Mouse (Mus musculus): ENCODE measurements at regions not wholly inside any gene's neighbourhood (a gene's known extent, or its start where the extent isn't known, plus 50 kb on each side); places are given as distances from the start of the nearest gene placed in this dataset.
"Not testable (repeated sequence)": the region's sequence is repeated elsewhere in the genome, so short reads cannot be mapped to it uniquely, and the experiment has no call there.

DNA sequence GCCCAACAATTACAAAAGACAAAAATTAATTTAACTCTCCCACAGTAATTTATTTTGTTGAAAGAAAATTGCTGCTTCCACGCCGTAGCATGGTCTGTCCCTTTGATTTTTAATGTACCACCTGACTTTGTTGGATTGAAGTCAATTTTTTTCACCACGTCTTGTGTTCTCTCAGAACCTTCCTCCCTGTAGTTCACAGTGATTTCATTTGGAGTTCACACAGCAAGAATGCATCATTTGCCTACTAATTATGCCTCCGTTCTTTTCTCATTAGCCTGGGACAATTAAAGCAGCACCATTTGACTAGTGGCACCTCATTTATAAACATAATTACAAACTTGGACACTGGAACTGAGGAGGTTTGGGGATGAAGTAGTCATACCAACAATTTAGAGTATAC is 108.4 kb upstream of the Fam84a start:
- Histone ChIP-seq H3K4me3 (ENCODE audit: low read length) (no peak overlapping the region), H3K9me3 (ENCODE audit: low read length) (no peaks in the 10 kb centered on the region), H3K9ac (replicated peaks; ENCODE audit: low read length) (no peak overlapping the region), H3K36me3 (ENCODE audit: insufficient read depth, low read length) (no peaks in the 10 kb centered on the region), H3K4me1 (ENCODE audit: insufficient read depth, low read length) (no peaks in the 10 kb centered on the region), H3K27me3 (ENCODE audit: insufficient read depth, low read length) (no peaks in the 10 kb centered on the region), H3K4me2 (replicated peaks; ENCODE audit: low read depth, low read length) (no peak overlapping the region), H3K27ac (ENCODE audit: low read length) (no peak overlapping the region)
- WGBS: 61% methylated on average over 4 of the region's 4 CpGs
- ATAC-seq (ENCODE audit: low FRiP score, low TSS enrichment): no peak

DNA sequence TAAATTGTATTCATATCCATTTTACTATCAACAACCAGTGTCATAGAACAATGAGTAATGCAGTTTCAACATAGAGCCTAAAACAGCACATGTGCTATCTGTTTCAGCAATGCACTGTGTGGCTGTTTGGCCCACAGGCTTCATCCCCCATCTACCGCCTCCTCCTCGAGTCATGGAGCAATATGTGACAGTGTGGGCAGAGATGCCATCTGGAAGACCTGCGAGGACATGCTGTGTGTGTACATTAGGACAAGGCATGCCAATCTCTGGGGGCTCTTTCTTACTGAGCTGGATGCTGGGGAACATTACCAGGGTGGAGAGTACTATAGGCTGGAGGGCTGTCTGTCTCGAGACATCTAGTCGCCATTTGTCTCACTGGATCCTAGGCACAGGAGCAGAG is 101.5 kb upstream of the Fam84a start:
- Histone ChIP-seq H3K4me3 (ENCODE audit: low read length) (no peak overlapping the region), H3K27me3 (ENCODE audit: insufficient read depth, low read length) (no peaks in the 10 kb centered on the region), H3K4me1 (ENCODE audit: insufficient read depth, low read length) (no peaks in the 10 kb centered on the region), H3K9ac (replicated peaks; ENCODE audit: low read length) (no peak overlapping the region), H3K9me3 (ENCODE audit: low read length) (no peaks in the 10 kb centered on the region), H3K27ac (ENCODE audit: low read length) (no peak overlapping the region), H3K4me2 (replicated peaks; ENCODE audit: low read depth, low read length) (no peak overlapping the region), H3K36me3 (ENCODE audit: insufficient read depth, low read length) (no peaks in the 10 kb centered on the region)
- ATAC-seq (ENCODE audit: low FRiP score, low TSS enrichment): no peak
- 85% methylated on average over 5 of the region's 5 CpGs for WGBS

DNA sequence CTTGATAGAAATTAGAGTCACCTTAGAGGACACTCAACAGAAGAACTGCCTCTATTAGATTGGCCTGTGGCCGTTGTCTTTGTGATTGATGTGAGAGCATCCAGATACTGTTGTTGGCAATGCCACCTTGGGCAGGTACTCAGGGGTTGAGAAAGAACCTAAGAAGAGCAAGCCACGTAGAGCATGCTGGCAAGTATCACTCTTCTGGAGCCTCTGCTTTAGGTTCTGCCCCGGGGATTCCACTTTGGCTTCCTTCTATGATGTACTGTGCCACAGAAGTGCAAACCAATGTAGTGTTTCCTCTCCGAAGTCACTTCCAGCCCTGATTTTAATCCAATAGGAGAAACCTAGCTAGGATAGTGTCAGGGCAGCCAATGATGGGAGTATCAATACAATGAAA is 98.3 kb upstream of the Fam84a start:
- WGBS: 88% methylated on average over 4 of the region's 4 CpGs
- H3K9me3 ChIP-seq (ENCODE audit: low read length): no peaks in the 10 kb centered on the region
- no peak overlapping the region for H3K9ac ChIP-seq (replicated peaks; ENCODE audit: low read length)
- no peak overlapping the region for H3K27ac ChIP-seq (ENCODE audit: low read length)
- H3K36me3 ChIP-seq (ENCODE audit: insufficient read depth, low read length): no peaks in the 10 kb centered on the region
- no peaks in the 10 kb centered on the region for H3K4me1 ChIP-seq (ENCODE audit: insufficient read depth, low read length)
- no peak for ATAC-seq (ENCODE audit: low FRiP score, low TSS enrichment)
- H3K4me3 ChIP-seq (ENCODE audit: low read length): no peak overlapping the region
- no peak overlapping the region for H3K4me2 ChIP-seq (replicated peaks; ENCODE audit: low read depth, low read length)
- H3K27me3 ChIP-seq (ENCODE audit: insufficient read depth, low read length): no peaks in the 10 kb centered on the region

DNA sequence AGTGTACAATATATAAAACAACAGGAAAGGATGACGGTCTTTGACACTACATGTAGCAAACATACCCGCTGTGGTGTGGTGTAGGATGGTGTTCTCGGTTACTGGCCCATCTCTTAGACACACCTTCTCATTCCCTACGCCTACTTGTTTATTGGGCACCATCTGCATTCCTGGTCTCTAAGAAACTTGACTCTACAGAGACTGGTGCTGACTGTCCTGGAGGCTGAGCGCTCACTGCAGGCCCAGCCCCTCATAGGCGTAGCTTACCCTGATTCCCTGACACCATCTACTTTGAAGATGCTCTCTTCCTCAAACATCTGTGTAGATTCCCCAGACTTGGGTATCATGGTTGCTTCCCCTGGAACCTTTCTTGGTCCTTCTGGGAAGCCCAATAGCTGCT is 90.9 kb upstream of the Fam84a start:
- not testable (repeated sequence) for H3K4me1 ChIP-seq (ENCODE audit: insufficient read depth, low read length); H3K27me3 ChIP-seq (ENCODE audit: insufficient read depth, low read length); H3K4me2 ChIP-seq (replicated peaks; ENCODE audit: low read depth, low read length); H3K4me3 ChIP-seq (ENCODE audit: low read length); H3K36me3 ChIP-seq (ENCODE audit: insufficient read depth, low read length); H3K9me3 ChIP-seq (ENCODE audit: low read length); ATAC-seq (ENCODE audit: low FRiP score, low TSS enrichment); H3K27ac ChIP-seq (ENCODE audit: low read length); H3K9ac ChIP-seq (replicated peaks; ENCODE audit: low read length)
- WGBS: 84% methylated on average over 4 of the region's 6 CpGs

DNA sequence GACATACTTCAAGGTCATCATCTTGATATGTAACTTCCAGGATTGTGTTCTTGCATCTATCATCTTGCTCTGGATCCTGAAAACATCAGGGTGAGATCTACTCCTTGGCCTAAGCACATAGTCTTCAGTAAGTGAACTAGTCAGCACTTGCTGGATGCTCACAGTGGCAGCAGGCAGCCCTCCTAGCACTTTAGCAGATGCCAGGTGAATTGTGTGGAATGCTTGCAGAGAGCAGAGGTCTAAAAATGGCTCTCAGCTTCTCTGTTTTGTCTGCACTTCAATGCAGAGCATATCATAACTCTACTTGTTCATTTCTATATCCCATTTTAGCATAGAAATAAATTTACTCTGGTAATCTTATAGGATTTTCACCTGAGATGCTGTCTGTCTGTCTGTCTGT is 85.8 kb upstream of the Fam84a start:
- Histone ChIP-seq H3K9me3 (ENCODE audit: low read length) (no peaks in the 10 kb centered on the region), H3K27ac (ENCODE audit: low read length) (no peak overlapping the region), H3K4me2 (replicated peaks; ENCODE audit: low read depth, low read length) (no peak overlapping the region), H3K27me3 (ENCODE audit: insufficient read depth, low read length) (no peaks in the 10 kb centered on the region), H3K36me3 (ENCODE audit: insufficient read depth, low read length) (no peaks in the 10 kb centered on the region), H3K4me3 (ENCODE audit: low read length) (no peak overlapping the region), H3K4me1 (ENCODE audit: insufficient read depth, low read length) (no peaks in the 10 kb centered on the region), H3K9ac (replicated peaks; ENCODE audit: low read length) (no peak overlapping the region)
- no peak for ATAC-seq (ENCODE audit: low FRiP score, low TSS enrichment)

DNA sequence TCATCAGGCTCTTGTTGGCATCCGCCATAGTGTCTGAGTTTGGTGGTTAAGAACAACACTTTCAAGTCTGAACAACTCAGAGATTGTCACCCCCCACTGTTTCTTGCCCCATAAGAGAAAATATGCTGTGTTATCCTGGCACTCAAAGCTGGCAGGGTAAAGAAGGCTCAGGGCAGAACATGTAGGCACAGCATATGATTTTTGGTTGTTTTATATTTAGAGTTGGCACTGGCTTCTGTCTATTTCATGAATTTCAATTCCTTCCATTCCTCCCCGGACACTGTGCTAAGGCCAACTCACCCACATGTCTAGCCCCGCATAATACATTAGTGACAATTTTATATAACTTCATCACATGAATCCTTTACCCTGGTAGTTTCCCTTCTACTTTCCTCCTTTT is 83.5 kb upstream of the Fam84a start:
- Histone ChIP-seq H3K4me2 (replicated peaks; ENCODE audit: low read depth, low read length) (no peak overlapping the region), H3K27ac (ENCODE audit: low read length) (no peak overlapping the region), H3K27me3 (ENCODE audit: insufficient read depth, low read length) (no peaks in the 10 kb centered on the region), H3K4me1 (ENCODE audit: insufficient read depth, low read length) (no peaks in the 10 kb centered on the region), H3K36me3 (ENCODE audit: insufficient read depth, low read length) (no peaks in the 10 kb centered on the region), H3K9ac (replicated peaks; ENCODE audit: low read length) (no peak overlapping the region), H3K9me3 (ENCODE audit: low read length) (no peaks in the 10 kb centered on the region), H3K4me3 (ENCODE audit: low read length) (no peak overlapping the region)
- no peak for ATAC-seq (ENCODE audit: low FRiP score, low TSS enrichment)
- 86% methylated on average over 3 of the region's 3 CpGs for WGBS

DNA sequence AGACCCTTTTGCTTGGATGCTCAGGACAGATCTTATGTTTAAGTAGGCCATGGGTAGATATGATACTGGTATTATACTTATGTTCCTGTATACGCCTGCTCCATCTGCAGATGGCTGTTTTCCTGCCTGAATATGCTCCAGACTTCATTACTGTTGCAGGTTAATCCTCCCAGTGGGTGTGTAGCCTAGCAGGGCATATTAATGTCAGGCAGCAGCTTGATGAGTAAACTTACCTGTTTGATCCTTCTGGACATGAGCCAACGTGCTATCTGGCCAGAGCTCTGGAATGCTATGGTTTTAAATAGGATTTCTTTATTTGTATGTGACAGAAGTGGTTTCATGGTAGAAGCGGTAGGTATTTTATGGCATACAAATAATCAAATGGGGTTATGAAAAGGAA is 60.8 kb upstream of the Fam84a start:
- H3K27ac ChIP-seq (ENCODE audit: low read length): no peak overlapping the region
- no peak for ATAC-seq (ENCODE audit: low FRiP score, low TSS enrichment)
- H3K4me1 ChIP-seq (ENCODE audit: insufficient read depth, low read length): no peaks in the 10 kb centered on the region
- no peaks in the 10 kb centered on the region for H3K9me3 ChIP-seq (ENCODE audit: low read length)
- H3K27me3 ChIP-seq (ENCODE audit: insufficient read depth, low read length): no peaks in the 10 kb centered on the region
- no peak overlapping the region for H3K4me3 ChIP-seq (ENCODE audit: low read length)
- no peaks in the 10 kb centered on the region for H3K36me3 ChIP-seq (ENCODE audit: insufficient read depth, low read length)
- no peak overlapping the region for H3K4me2 ChIP-seq (replicated peaks; ENCODE audit: low read depth, low read length)
- H3K9ac ChIP-seq (replicated peaks; ENCODE audit: low read length): no peak overlapping the region
- 74% methylated on average over 3 of the region's 3 CpGs for WGBS

DNA sequence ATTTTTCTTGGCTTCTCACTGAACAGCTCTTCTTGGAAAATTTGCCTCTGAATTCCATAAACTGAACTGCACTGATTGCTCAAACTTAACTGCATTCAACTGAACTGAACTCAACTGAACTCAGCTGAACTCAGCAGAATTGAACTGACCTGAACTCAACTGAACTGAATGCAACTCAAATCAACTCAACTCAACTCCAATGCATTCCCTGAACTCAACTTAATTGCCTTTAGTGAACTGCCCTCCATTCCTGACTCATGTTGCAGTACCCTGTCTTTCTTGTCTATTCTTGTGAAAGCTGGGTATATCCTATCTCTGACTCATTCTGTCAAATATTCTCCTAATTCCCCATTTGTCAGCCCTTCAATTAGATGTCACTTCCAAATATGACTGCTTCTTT is 58.0 kb upstream of the Fam84a start:
- no peak for ATAC-seq (ENCODE audit: low FRiP score, low TSS enrichment)
- Histone ChIP-seq H3K4me1 (ENCODE audit: insufficient read depth, low read length) (no peaks in the 10 kb centered on the region), H3K4me3 (ENCODE audit: low read length) (no peak overlapping the region), H3K27ac (ENCODE audit: low read length) (no peak overlapping the region), H3K36me3 (ENCODE audit: insufficient read depth, low read length) (no peaks in the 10 kb centered on the region), H3K9ac (replicated peaks; ENCODE audit: low read length) (no peak overlapping the region), H3K27me3 (ENCODE audit: insufficient read depth, low read length) (no peaks in the 10 kb centered on the region), H3K4me2 (replicated peaks; ENCODE audit: low read depth, low read length) (no peak overlapping the region), H3K9me3 (ENCODE audit: low read length) (no peaks in the 10 kb centered on the region)

DNA sequence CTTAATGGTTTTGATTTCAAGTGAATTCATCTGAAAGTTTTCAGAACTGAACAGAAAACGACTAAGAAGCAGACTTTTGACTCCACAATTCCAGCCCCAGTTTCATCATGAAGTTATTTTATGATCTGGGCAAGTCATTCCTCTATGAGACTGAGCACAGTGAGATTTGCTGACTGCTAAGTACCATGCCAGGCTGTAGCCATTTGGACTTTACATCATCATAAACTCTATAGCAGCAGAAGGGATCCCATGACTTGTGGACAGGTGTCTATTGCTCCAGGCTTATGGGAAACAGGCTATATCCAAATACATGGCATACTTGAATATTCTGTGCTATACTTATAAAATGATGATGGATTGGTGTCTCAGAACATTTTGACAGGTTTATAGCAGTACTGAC is 55.4 kb upstream of the Fam84a start:
- H3K4me2 ChIP-seq (replicated peaks; ENCODE audit: low read depth, low read length): no peak overlapping the region
- H3K9ac ChIP-seq (replicated peaks; ENCODE audit: low read length): no peak overlapping the region
- no peak overlapping the region for H3K4me3 ChIP-seq (ENCODE audit: low read length)
- H3K27ac ChIP-seq (ENCODE audit: low read length): no peak overlapping the region
- 75% methylated on average over 1 of the region's 1 CpGs for WGBS
- H3K36me3 ChIP-seq (ENCODE audit: insufficient read depth, low read length): no peaks in the 10 kb centered on the region
- H3K4me1 ChIP-seq (ENCODE audit: insufficient read depth, low read length): no peaks in the 10 kb centered on the region
- H3K9me3 ChIP-seq (ENCODE audit: low read length): no peaks in the 10 kb centered on the region
- H3K27me3 ChIP-seq (ENCODE audit: insufficient read depth, low read length): no peaks in the 10 kb centered on the region
- ATAC-seq (ENCODE audit: low FRiP score, low TSS enrichment): no peak

DNA sequence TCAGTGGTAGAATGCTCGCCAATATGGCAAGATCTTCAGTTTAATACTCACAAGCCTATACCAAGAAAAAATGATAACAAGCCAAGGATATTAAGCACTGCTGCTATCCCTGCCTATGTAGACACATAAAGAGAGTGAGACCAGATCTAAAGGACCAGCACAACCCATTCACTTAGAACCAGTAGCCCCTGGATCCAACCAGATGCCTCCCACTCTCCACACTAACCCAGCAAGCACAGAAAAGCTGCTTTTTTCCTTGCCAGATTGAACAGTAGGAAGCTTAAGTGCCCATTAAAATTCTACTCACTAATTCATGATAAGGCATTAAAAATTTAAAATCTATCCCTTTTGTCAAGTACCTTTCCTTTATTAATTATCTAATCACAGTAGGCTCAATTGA is 52.6 kb upstream of the Fam84a start:
- Histone ChIP-seq H3K4me2 (replicated peaks; ENCODE audit: low read depth, low read length) (no peak overlapping the region), H3K27me3 (ENCODE audit: insufficient read depth, low read length) (no peaks in the 10 kb centered on the region), H3K27ac (ENCODE audit: low read length) (no peak overlapping the region), H3K9me3 (ENCODE audit: low read length) (no peaks in the 10 kb centered on the region), H3K4me1 (ENCODE audit: insufficient read depth, low read length) (no peaks in the 10 kb centered on the region), H3K36me3 (ENCODE audit: insufficient read depth, low read length) (no peaks in the 10 kb centered on the region), H3K9ac (replicated peaks; ENCODE audit: low read length) (no peak overlapping the region), H3K4me3 (ENCODE audit: low read length) (no peak overlapping the region)
- 76% methylated on average over 1 of the region's 1 CpGs for WGBS
- no peak for ATAC-seq (ENCODE audit: low FRiP score, low TSS enrichment)

Data from kidney, embryonic 16.5 days (tissue).